Mouse (Mus musculus) midbrain, embryonic 10.5 days (tissue): Measurements from ENCODE around the gene Kcnip3. TPM values are rescaled to one million over a fixed set of nuclear protein-coding genes. Genes with fewer than 3 reads are reported as not detected.

Experiments
- DNase-seq: peaks from one replicate; pipeline ENCODE4 v3.0.0-alpha.2; 2017; ENCODE audit warnings: low spot score
- H3K27ac ChIP-seq: fragments of 300-500 bp; sonication (generic); replicated peaks from 2 replicates; pipeline ENCODE4 v1.5.1; 2016; ENCODE audit warnings: mild to moderate bottlenecking
- H3K27me3 ChIP-seq: fragments of 300-500 bp; sonication (generic); 2 replicates; pipeline ENCODE4 v1.6.1; 2016; ENCODE audit warnings: low read depth, mild to moderate bottlenecking; ENCODE audit not compliant: poor library complexity, severe bottlenecking
- H3K36me3 ChIP-seq: fragments of 300-500 bp; sonication (generic); 2 replicates; pipeline ENCODE4 v1.6.1; 2016; ENCODE audit warnings: mild to moderate bottlenecking, moderate library complexity
- H3K4me1 ChIP-seq: fragments of 300-500 bp; sonication (generic); 2 replicates; pipeline ENCODE4 v1.6.1; 2016
- H3K4me3 ChIP-seq: fragments of 300-500 bp; sonication (generic); 2 replicates; pipeline ENCODE4 v1.5.1; 2016; ENCODE audit warnings: mild to moderate bottlenecking, moderate library complexity
- H3K9me3 ChIP-seq: fragments of 300-500 bp; sonication (generic); replicated peaks from 2 replicates; pipeline ENCODE4 v1.6.1; 2016; ENCODE audit warnings: mild to moderate bottlenecking
- WGBS: fragments of 180-500 bp; shearing (Covaris S2); methylation state at CpG from one replicate; pipeline ENCODE4 v1.1.7; 2016; 5-methylcytosine and 5-hydroxymethylcytosine counted together
- polyA plus RNA-seq: library from polyadenylated mRNA; unstranded; fragments of >200 nt; fragmentation: Nextera tagmentation; extraction: Ambion mirVana; gene quantifications from 2 replicates; pipeline ENCODE4 v1.2.1, GENCODE M21; 2016

Kcnip3 gene
- polyA plus RNA-seq, 1 experiment from 2014 or later: 1.8 TPM

DNA sequence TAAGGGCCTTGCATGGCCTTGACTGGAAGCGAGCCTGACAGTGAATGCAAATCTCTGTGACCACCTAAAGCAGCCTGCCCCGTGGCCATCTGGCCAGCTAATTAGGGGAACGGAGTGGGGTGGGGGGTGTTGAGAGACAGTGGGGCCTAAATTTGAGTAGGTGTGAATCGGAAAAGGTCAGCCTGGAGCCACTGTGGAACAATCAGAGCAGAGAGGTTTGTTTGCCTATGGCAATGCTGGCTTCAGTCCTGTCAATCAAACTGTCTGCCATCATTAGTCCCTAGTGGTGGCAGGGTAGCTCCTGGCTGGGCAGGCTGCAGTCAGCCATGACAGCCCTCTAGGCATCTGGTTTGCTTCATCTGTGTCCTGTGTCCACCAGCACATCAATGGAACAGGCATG is 10.5 kb downstream of the Kcnip3 start:
- Histone ChIP-seq H3K36me3 (no peaks in the 10 kb centered on the region), H3K27me3 (peaks cover 5% of the 10 kb centered on the region), H3K4me3 (no peak overlapping the region), H3K9me3 (no peaks in the 10 kb centered on the region), H3K4me1 (peaks cover 20% of the 10 kb centered on the region), H3K27ac (peak overlapping the region; percentile 63)
- WGBS: 48% methylated on average over 4 of the region's 4 CpGs
- DNase-seq: no peak

DNA sequence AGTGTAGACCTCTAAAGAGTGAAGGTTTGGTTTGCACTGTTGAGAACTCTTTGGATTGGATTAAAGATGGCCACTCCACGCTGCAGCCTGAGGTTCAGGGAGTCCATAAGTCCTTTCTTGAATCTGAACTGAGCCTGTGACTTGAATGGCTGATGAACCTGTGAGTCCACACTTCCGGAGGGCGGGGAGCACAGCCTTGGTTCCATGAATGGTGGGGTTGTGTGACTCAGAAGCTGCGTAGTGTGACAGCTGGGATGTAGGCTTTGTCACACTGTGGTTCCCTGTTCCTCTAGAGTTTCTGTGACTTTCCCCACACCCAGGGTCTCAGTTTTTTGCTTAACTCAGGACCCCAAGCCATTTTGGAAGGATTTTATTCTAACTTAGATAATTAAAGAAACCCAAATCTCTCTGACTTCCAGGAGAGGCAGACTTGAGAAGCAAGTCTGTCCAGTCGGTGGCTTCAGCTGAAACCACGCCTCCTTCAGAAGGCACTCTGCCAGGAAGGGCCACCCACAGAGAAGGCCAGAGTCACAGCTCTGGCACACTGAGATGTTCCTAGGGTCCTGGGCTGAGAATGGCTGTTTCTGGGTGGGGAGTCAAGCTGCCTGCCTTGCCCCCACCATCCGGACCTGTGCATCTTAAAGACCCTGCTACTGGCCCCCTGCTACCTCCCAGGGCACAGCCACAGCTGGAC is 13.8 kb downstream of the Kcnip3 start:
- no peak for DNase-seq
- peaks cover 26% of the 10 kb centered on the region for H3K4me1 ChIP-seq
- H3K36me3 ChIP-seq: no peaks in the 10 kb centered on the region
- H3K27ac ChIP-seq: no peak overlapping the region
- no peak overlapping the region for H3K4me3 ChIP-seq
- peaks cover 18% of the 10 kb centered on the region for H3K27me3 ChIP-seq
- WGBS: 61% methylated on average over 7 of the region's 7 CpGs
- no peaks in the 10 kb centered on the region for H3K9me3 ChIP-seq

DNA sequence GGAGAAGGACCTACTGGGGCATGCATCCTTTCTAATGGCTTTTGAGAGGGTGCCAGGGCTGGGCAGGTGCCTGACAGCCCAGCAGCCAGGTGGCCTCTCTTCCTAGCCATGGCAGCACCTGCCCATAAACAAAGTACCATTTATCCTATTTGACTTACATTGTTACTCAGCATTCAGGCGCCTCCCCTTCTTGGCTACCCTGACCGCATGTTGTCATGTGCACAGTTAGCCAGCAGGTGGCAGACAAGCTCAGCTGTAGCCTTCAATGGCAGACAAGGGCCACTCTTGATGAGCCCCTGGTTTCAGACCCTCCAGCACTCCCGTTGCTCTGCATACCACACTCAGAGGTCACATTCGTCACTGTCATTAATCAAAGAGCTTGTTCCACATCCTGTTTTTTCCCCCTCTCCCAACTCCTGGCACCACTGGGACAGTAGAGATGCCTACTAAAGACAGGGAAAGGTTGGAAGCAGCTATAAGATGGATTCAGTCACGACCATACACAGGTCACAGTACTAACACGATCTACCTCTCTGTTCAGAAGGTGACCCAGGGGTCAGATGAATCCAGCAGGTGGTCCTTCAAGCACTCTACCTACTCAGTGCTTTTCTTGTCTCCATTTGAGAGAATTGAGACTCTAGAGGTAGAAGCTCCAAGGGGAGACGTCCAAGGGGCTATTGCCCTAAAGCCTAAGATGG is 14.7 kb downstream of the Kcnip3 start:
- 35% methylated on average over 7 of the region's 7 CpGs for WGBS

DNA sequence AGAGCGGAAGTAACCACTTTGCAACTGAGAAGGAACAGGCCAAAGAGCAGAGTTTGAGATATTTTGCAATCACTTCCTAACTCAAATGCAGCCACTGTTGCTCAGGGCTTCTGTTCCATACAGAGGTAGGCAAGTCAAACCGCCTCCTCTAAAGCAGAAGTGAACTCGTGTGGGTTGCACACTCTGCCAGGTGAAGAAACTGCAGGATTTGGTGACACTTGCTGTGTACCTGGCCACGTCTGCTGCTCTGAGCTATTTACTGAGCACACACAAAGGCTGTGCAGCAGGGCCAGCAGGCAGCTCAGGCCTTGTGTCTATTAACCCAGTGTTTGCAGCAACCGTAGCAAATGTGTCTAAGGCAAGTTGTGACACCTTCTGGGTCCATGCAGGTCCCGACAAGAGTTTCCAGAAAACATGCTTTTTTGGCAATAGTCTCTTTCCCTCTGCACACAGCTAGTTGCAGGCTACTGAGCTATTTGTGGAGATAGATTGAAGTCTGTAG is 15.7 kb downstream of the Kcnip3 start:
- WGBS: 86% methylated on average over 6 of the region's 6 CpGs
- DNase-seq: no peak
- peaks cover 18% of the 10 kb centered on the region for H3K27me3 ChIP-seq
- no peak overlapping the region for H3K4me3 ChIP-seq
- peaks cover 13% of the 10 kb centered on the region for H3K4me1 ChIP-seq
- H3K9me3 ChIP-seq: no peaks in the 10 kb centered on the region
- no peak overlapping the region for H3K27ac ChIP-seq
- H3K36me3 ChIP-seq: no peaks in the 10 kb centered on the region

More for the DNA sequence above, 14.7 kb downstream of the Kcnip3 start:
- Histone ChIP-seq H3K36me3 (no peaks in the 10 kb centered on the region), H3K4me3 (no peak overlapping the region), H3K27ac (no peak overlapping the region), H3K9me3 (no peaks in the 10 kb centered on the region), H3K27me3 (peaks cover 18% of the 10 kb centered on the region), H3K4me1 (peaks cover 18% of the 10 kb centered on the region)
- peak; percentile 79 for DNase-seq

DNA sequence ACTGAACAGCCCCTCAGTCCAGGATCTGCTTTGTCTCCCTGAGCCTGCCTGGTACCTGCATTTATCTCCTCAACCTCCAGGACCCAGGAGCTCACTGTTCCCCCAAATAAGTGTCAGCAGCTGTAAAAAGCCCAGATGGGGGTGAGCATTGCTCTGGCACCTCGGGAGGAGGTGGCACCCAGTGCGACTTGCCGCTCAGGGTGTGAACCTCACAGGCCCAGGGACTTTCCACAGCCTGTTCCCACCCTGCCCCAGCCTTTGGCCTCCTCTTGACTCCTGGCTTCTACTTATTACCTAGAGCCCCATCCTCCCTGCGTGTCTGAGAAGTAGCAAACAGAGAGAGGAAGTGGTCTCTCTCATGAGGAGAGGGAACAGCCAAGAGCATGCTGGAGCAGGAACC is 16.7 kb downstream of the Kcnip3 start:
- Histone ChIP-seq H3K27me3 (peaks cover 18% of the 10 kb centered on the region), H3K36me3 (no peaks in the 10 kb centered on the region), H3K9me3 (no peaks in the 10 kb centered on the region), H3K4me1 (peaks cover 5% of the 10 kb centered on the region; the same call in 1 of the 2 replicates), H3K27ac (no peak overlapping the region), H3K4me3 (no peak overlapping the region)
- WGBS: 78% methylated on average over 4 of the region's 4 CpGs
- no peak for DNase-seq

DNA sequence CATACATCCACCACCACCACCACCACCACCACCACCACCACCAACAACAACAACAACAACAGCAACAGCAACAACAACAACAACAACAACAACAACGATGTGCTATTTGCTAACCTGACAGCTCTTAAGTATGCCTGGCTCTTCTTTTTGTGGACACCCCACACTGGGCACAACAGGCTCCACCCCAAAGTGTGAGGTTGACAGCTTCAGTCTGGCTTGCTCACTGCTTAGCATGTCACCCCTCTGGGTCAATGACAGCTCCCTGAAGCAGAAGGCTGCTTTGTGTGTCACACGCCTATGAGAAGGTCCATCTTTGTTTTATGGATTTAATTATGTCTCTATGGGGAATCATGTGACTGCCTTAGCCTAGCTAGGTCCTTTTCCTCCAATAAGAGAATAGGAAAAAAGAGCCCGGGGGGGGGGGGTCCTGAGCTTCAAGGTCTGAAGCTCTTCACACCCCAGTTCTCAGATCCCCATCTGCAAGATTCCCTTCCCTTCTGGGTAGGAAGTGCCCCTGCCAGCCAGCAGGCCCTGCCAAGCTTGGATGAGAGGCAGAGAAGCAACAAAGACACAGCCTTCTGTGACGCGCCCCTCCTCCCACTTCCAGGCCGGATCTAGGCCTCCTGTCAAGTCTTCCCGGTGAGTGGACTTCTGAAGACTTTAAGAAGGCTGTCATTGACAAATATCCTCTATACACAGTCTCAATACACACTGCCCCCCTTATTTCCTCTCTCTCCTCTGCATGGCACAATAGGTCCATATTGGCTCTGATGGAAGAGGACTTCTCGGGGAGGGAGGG is 17.9 kb downstream of the Kcnip3 start:
- no peak for DNase-seq
- H3K27me3 ChIP-seq: peaks cover 18% of the 10 kb centered on the region
- H3K4me1 ChIP-seq: peaks cover 5% of the 10 kb centered on the region; the same call in 1 of the 2 replicates
- no peaks in the 10 kb centered on the region for H3K9me3 ChIP-seq
- 60% methylated on average over 8 of the region's 8 CpGs for WGBS
- no peak overlapping the region for H3K4me3 ChIP-seq
- no peaks in the 10 kb centered on the region for H3K36me3 ChIP-seq
- H3K27ac ChIP-seq: no peak overlapping the region

DNA sequence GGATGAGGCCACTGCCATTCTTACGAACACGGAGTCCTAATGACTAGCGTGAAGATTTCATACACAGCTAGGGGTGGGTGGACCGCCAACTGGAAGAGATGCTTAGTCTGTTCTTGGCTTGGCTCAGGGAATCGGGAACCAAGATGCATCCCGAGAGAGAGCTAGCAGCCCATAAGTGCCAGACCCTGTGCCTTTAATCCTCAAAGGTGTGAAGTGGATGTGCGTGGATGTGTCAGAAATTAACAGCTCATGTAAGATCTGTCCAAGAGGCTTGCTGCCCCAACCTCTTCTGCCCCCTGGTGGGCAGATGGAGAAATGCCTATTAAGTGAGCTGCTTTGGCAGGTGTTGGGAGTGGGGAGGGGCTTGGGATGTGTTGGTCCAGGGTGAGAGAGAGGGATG is 20.8 kb downstream of the Kcnip3 start:
- Histone ChIP-seq H3K36me3 (no peaks in the 10 kb centered on the region), H3K9me3 (no peaks in the 10 kb centered on the region), H3K4me1 (peaks cover 5% of the 10 kb centered on the region; the same call in 1 of the 2 replicates), H3K27me3 (peaks cover 10% of the 10 kb centered on the region), H3K27ac (no peak overlapping the region), H3K4me3 (no peak overlapping the region)
- WGBS: 64% methylated on average over 7 of the region's 7 CpGs
- peak; percentile 59 for DNase-seq

DNA sequence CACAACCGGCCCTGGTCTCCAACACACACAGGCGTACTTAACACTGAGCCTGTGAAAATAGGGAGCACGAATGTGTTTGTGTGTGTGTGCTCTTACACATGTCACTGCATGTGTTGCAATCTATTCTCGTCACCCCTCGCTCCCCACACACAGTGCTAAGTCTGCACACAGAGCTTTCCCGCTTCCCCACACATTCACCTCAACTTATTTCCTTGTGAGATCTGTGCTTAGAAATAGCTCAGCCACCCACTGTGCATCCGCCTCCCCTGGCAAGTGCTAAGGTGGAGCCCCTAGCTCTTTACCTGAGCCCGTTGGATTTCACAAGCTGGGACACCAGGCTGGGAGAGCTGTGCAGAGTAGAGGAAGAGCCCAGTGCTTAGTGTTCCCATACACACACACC is 23.1 kb downstream of the Kcnip3 start:
- Histone ChIP-seq H3K4me3 (no peak overlapping the region), H3K36me3 (no peaks in the 10 kb centered on the region), H3K27me3 (no peaks in the 10 kb centered on the region), H3K27ac (no peak overlapping the region), H3K4me1 (no peaks in the 10 kb centered on the region), H3K9me3 (no peaks in the 10 kb centered on the region)
- 75% methylated on average over 8 of the region's 8 CpGs for WGBS
- DNase-seq: no peak

DNA sequence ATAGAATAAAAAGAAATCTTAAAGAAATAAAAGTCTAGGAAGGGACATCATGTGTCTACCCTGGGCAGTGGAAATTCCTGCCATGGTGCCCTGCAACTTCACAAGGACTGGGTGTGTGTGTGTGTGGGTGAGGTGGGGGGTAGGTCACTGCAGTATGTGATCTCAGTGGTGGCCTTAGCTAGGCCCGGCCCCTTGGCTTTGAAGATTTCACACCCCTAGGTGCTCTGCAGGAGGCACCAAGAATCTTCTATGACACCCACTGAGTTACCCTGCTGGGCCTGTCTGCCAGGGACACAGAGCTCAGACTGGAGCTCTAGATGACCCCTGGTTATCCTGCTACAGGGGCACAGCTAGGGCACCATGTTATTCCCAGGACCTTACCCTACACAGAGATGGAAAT is 25.6 kb downstream of the Kcnip3 start:
- 63% methylated on average over 1 of the region's 1 CpGs for WGBS
- Histone ChIP-seq H3K4me1 (no peaks in the 10 kb centered on the region), H3K4me3 (no peak overlapping the region), H3K36me3 (no peaks in the 10 kb centered on the region), H3K27ac (no peak overlapping the region), H3K27me3 (0 out of 2 replicates have a peak, but pooled peaks cover 3% of the 10 kb centered on the region), H3K9me3 (no peaks in the 10 kb centered on the region)
- DNase-seq: no peak

DNA sequence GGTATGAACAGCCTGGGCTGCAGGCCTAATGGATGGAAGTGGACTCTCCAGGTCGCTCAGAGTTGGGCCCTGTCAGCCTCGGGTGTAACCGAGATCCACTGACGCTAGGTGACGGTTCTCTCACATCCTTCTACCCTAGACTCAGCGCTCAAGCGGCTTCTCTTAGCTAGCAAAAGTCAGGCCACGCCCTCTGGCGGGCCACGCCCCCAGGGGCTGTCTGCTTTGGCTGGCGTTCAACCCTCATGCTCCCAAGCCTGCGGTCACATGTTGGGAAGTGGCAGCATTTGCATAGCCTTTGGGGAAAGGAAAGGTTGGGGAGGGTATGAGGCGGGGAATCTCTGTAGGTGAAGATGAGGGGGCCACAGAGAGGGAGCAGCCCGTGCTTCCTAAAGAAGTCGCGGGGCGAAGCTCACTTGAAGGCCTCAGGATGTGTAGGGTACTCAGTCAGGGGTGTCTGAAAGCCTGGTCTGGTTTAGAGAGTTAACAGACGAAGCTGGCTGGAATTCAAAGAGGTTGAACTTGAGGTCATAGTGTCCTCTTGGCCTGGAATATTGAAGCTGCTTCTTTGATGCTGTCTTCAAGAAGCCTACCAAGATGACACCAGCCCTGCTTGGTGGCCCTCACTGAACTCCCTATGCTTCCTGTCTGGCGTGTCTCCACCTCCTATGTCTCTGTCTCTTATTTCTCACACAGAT is 37.3 kb downstream of the Kcnip3 start:
- WGBS: 7% methylated on average over 19 of the region's 19 CpGs
- Histone ChIP-seq H3K4me1 (peaks cover 34% of the 10 kb centered on the region), H3K9me3 (no peaks in the 10 kb centered on the region), H3K27me3 (peaks cover 72% of the 10 kb centered on the region), H3K27ac (no peak overlapping the region), H3K36me3 (no peaks in the 10 kb centered on the region), H3K4me3 (peak overlapping the region; percentile 39)
- DNase-seq: peak; percentile 70

DNA sequence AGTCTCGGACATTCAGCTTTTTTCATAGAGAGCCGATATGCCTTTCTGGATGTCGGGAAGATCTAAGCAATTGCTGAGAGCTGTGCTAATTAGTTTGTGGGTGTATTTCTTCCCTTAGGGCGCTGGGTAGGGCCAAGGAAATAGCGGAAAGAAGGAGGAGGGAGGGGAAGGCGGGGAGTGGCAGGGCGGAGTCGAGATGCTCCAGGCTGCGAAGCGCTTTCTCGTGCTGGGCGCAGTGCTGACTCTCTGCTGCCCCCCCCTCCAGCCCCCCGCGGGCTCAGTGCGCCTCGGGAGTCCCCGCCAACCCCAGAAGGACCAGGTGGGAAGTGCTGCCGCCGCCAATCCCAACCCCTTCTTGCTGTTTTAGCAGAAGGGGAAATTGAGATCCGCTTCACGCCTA is 38.9 kb downstream of the Kcnip3 start:
- peaks cover 34% of the 10 kb centered on the region for H3K4me1 ChIP-seq
- H3K27ac ChIP-seq: no peak overlapping the region
- peak overlapping the region; percentile 59 for H3K4me3 ChIP-seq
- H3K9me3 ChIP-seq: no peaks in the 10 kb centered on the region
- DNase-seq: peak; percentile 27
- WGBS: under 1% methylated on average over 20 of the region's 21 CpGs
- H3K27me3 ChIP-seq: peaks cover 86% of the 10 kb centered on the region
- no peaks in the 10 kb centered on the region for H3K36me3 ChIP-seq

DNA sequence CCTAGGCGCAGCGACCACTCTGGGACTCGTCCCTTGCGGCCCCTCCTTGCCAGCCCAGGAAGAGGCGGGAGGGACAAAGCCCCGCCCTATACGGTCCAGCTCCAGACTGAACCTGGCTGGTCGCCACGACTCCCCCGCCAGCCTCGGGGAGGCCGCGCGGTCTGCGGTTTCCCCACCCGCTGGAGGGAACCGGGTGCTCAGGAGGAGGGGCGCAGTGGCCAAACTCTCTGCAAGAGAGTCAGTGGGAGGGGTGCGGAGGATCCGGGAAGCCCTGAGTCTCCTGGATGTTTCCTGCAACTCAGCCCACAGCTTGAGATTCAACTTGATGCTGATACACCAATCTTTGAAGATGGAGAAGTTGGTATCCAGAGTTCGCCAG is 39.4 kb downstream of the Kcnip3 start:
- under 1% methylated on average over 21 of the region's 21 CpGs for WGBS
- DNase-seq: peak; percentile 57
- Histone ChIP-seq H3K9me3 (no peaks in the 10 kb centered on the region), H3K27me3 (peaks cover 86% of the 10 kb centered on the region), H3K27ac (no peak overlapping the region; the same call in 1 of the 2 replicates), H3K4me1 (peaks cover 34% of the 10 kb centered on the region), H3K36me3 (no peaks in the 10 kb centered on the region), H3K4me3 (peak overlapping the region; percentile 59)
